Mouse (Mus musculus): ENCODE results near the gene Gm17304.

Gm17304 gene

GRCm38 (mm10) chr5:106623337-106623736, 14.4 kb downstream of the Gm17304 start:
- DNase-seq (ENCODE audit: low read depth) = no peak

DNA sequence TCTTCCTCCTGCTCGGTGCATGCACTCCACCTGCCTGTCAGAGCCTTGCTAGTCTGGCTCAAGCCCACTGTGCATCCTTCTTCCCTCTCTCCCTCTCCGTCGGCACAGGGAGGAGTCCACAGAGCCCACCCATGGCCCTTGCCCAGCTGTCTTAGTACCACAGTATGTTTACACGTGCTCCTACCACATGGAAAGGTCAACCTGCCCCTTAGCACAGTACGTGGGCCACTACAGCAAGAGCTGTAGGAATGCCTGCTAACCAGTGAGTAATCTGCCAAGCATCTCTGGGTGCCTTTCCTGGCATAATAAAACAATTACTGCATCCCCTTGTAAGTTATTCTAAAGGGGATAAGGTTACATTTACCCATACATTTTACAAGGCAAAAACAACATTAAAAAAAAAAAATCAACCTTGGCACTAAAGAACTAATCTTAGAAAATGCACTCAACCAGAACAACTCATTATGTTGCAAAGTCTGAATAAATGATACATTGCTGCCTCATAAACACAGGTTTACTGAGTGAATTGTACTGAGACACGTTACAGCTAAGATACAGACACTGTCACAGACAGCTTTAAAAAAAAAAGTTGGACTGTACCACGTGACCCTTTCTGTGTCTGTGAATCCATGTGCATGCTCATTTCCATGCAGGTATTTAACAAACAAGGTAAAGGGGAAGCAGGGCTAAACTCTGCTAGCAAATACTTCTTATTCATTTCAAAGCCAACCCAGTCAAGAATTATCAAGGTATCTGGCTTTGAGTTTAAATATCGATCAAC, 19.7 kb downstream of the Gm17304 start:
- DNase-seq (ENCODE audit: low read depth) = no peak

DNA sequence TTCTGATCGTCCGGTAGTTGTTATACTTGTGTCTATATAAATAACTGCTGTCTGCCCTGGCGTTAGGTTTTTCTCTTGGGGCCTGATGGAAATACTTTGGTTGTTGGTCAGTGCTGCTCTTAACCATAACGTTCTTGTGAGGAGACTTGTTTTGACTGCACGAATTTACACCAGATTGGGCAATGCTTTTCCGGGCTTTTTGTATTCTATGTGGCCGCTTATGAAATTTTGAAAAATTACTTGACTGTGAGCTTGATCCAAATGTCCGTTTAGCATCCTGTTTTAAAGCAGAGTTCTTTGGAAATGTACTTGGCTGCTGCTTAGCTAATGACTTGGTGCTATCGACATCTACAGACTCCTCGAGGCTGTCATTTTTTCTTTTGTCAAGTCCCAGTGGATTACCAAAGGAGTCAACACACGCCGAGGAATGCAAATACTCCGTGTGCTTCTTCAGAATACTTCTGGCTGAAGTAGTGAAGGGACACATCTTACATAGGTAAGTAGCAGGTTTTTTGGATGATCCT, 27.6 kb downstream of the Gm17304 start:
- DNase-seq (ENCODE audit: low read depth) = no peak

GRCm38 (mm10) chr5:106639627-106640026, 30.7 kb downstream of the Gm17304 start:
- DNase-seq (ENCODE audit: low read depth) = no peak

- no peak for DNase-seq (ENCODE audit: low read depth)
These were observed 31.4 kb downstream of the Gm17304 start for GRCm38 (mm10) chr5:106640235-106640809.

DNA sequence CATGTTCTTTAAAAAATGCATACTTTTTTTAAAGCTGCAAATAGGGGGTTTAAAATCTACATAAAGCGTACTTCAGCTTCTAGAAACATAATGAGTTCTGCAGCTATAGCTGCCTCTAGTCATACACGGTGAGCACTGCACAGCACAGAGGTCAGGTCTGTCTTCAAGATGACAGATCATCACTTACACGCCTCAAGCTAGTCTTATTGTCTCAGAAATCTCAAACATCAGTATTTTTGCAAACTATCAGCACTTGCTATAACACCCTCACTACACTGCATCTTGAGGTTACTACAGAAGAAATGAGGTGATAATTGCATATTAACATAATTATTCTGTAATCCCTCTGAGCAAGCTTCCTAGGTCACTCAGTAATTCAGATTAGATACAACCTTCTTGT, 33.0 kb downstream of the Gm17304 start:
- no peak for DNase-seq (ENCODE audit: low read depth)

DNA sequence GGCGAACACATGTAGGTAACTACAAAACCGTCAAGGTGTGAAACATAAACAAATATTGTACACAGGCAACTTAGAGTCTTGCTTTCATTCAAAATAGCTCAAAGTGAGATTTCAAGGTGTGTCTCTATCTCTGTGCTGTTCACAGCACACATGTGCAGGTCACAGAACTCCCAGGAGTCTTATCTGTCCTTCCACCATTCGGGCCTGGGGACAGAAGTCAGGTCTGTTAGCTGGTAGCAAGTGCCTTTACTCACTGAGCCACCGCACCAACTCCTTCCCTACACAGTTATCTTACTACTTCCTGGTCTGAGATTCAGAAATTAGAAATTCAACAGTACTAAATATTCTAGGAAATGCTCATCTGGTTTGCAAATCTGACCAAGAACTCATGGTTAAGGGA, 34.5 kb downstream of the Gm17304 start:
- no peak for DNase-seq (ENCODE audit: low read depth)

GRCm38 (mm10) chr5:106649441-106649840, 40.5 kb downstream of the Gm17304 start:
- DNase-seq (ENCODE audit: low read depth) = no peak

- no peak for DNase-seq (ENCODE audit: low read depth)
These were observed 41.1 kb downstream of the Gm17304 start for GRCm38 (mm10) chr5:106649995-106650394.

- DNase-seq (ENCODE audit: low read depth) = no peak
These were observed 43.4 kb downstream of the Gm17304 start for GRCm38 (mm10) chr5:106652220-106652753.

DNA sequence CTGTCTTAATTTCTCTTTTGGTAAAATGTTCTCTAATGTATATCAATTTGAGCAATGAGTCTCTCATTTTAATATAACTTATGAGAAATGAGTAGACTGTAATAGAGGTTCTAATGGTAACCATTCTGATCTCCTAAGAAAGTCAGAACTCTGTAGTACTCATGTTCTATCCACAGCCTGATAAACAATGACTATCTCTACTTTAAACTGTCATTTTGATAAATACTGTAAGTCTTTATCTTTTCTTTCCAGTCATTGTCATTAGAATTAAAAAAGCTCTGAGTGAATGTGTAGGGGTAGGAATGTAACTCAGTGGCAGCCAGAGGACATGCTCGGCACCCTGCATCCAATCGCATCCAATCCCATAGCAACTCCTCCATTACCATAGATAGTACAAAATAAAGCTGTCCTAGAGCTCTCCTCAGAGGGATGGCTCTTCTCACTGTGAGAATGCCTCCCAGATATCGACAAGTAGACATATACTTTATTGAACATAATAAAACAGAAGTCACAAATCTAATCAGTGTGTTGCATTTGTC, 44.0 kb downstream of the Gm17304 start:
- DNase-seq (ENCODE audit: low read depth) = no peak

Measured in naive thymus-derived CD4-positive, alpha-beta T cell, adult 2 months (primary cell).